Mouse (Mus musculus): ENCODE results near the gene Sema4b. TPM values are rescaled to one million over a fixed set of nuclear protein-coding genes. Genes with fewer than 3 reads are reported as not detected.

The Sema4b gene
- polyA plus RNA-seq, 1 experiment from 2014 or later, result 13.5 TPM

DNA sequence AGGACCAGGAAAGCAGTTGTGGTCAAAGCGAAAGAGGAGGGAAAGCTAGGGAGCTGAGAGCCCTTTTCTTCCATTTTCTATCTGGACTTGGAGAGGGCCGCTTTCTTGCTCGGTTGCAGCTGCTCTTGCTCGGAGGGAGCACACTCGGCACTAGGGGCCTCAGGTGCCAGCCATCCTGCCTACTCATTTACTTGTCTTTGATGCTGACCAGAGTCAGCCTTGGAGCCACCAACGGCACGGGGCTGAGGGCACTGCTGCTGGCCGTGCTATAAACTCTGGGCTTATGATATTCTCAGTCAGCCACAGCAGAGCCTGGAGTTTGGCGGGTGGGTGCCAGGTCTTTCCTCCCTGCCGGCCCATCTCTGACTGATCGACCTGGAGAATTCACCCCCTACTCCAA is 12.2 kb downstream of the Sema4b start:
- H3K4me1 ChIP-seq (ENCODE audit: insufficient read depth), result peaks cover 73% of the 10 kb centered on the region
- peak; percentile 49 for DNase-seq

DNA sequence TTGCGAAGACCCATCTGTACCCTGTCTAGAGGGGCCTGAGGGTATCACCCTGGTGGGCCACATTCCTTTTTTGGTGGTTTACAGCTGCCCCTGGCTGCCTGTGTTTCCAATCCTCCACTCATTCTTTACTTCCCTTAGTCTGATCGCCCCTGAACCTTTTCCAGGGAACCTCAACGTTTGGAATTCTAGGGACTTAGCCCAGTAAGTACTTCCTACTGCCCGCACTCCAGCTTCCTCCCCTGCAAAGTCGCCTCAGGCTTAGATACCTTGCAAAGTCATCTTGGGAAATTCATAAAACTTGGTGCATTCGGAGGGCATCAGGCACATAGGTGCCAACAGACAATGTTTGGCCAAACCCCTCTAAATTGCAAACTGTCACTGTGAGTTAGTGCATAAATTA is 12.6 kb downstream of the Sema4b start:
- 24% methylated on average over 6 of the region's 6 CpGs for WGBS (ENCODE audit: insufficient replicate concordance)
- ATAC-seq (no peak), DNase-seq (no peak)
- H3K36me3 ChIP-seq (replicated peaks; ENCODE audit: insufficient read depth, low read length), result peaks cover 16% of the 10 kb centered on the region
- H3K9me3 ChIP-seq (ENCODE audit: low read length), result no peaks in the 10 kb centered on the region
- H3K4me3 ChIP-seq (ENCODE audit: low read depth, low read length), result peak overlapping the region; percentile 87
- peak overlapping the region; percentile 90 for H3K4me2 ChIP-seq (ENCODE audit: low read depth, low read length)
- H3K4me1 ChIP-seq (ENCODE audit: insufficient read depth), result peaks cover 73% of the 10 kb centered on the region
- peak overlapping the region; percentile 93 for H3K27ac ChIP-seq (ENCODE audit: low read depth)
- H3K9ac ChIP-seq (replicated peaks), result peak overlapping the region; percentile 90
- no peaks in the 10 kb centered on the region for H3K27me3 ChIP-seq (ENCODE audit: insufficient read depth, low read length)
- TF ChIP-seq EP300 (IDR thresholded peaks at IDR 0.05; ENCODE audit: low read depth), result no peak
- no peak for TF ChIP-seq CTCF (IDR thresholded peaks at IDR 0.05; ENCODE audit: low read depth)

More for the DNA sequence above, 12.2 kb downstream of the Sema4b start:
- Histone ChIP-seq H3K27ac (ENCODE audit: low read depth) (peak overlapping the region; percentile 93), H3K27me3 (ENCODE audit: insufficient read depth, low read length) (no peaks in the 10 kb centered on the region), H3K9me3 (ENCODE audit: low read length) (no peaks in the 10 kb centered on the region), H3K36me3 (replicated peaks; ENCODE audit: insufficient read depth, low read length) (peaks cover 16% of the 10 kb centered on the region), H3K4me2 (ENCODE audit: low read depth, low read length) (peak overlapping the region; percentile 90), H3K4me3 (ENCODE audit: low read depth, low read length) (peak overlapping the region; percentile 87), H3K9ac (replicated peaks) (peak overlapping the region; percentile 90)
- TF ChIP-seq CTCF (IDR thresholded peaks at IDR 0.05; ENCODE audit: low read depth), result no peak
- no peak for TF ChIP-seq EP300 (IDR thresholded peaks at IDR 0.05; ENCODE audit: low read depth)
- under 1% methylated on average over 11 of the region's 11 CpGs for WGBS (ENCODE audit: insufficient replicate concordance)
- peak; percentile 19 for ATAC-seq

DNA sequence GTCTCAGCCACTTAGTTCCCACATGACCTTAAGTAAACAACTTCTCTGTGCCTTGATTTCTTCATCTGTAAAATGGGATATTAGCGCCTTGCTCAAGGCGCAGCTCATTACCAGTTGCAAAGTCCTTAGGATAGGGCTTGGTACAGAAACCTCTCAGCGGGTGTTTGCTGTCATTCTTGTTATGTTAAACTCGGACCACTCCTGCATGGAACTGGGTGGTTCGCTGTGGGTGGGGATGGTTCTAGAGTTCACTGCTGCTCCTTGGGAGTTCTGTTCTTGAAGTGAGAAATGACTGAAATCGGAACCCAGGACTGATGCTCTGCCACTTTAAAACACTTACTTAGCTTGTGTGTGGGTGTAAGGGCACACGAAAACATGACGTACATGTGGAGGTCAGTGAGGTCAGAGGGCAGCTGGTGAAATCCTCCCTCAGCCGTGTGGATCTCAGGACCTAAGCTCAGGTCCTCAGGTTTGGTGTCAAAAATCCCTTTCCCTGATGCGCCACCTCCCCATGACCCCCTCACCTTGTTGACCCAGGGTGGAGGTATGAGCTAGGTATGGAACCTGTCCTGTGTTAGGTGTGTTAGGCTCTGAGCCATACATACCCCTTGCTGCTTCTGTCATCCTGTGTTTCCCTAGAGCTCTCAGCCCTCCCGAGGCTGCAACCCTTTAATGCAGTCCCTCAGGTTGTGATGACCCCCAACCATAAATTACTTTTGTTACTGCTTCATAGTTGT is 13.4 kb downstream of the Sema4b start:
- WGBS (ENCODE audit: insufficient replicate concordance), result 59% methylated on average over 11 of the region's 11 CpGs
- ATAC-seq (no peak), DNase-seq (no peak)
- Histone ChIP-seq H3K9me3 (ENCODE audit: low read length) (no peaks in the 10 kb centered on the region), H3K4me1 (ENCODE audit: insufficient read depth) (peaks cover 77% of the 10 kb centered on the region), H3K36me3 (replicated peaks; ENCODE audit: insufficient read depth, low read length) (peaks cover 16% of the 10 kb centered on the region), H3K4me2 (ENCODE audit: low read depth, low read length) (peak overlapping the region; percentile 90), H3K27me3 (ENCODE audit: insufficient read depth, low read length) (no peaks in the 10 kb centered on the region), H3K27ac (ENCODE audit: low read depth) (peak overlapping the region; percentile 93; the same call in 1 of the 2 replicates), H3K9ac (replicated peaks) (peak overlapping the region; percentile 90), H3K4me3 (ENCODE audit: low read depth, low read length) (peak overlapping the region; percentile 87)
- no peak for TF ChIP-seq CTCF (IDR thresholded peaks at IDR 0.05; ENCODE audit: low read depth)
- TF ChIP-seq EP300 (IDR thresholded peaks at IDR 0.05; ENCODE audit: low read depth), result no peak

DNA sequence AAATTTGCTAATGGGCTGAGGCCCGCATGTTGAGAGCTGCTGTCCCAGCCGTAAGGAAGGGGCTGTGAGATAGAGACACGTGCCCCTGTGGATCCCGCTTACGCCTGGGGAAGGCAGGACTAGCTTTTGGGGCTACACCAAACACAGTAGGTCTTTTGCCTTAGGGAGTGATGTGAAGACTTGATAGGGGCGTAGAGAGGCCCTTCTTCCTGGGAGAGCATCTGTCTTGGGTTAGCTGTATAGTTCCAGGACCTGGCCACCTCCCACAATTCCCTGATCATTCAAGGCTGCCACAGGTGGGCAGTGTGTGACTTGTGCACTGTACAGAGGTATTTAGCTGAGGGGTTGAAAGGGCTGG is 13.9 kb downstream of the Sema4b start:
- H3K4me2 ChIP-seq (ENCODE audit: low read depth, low read length), result peak overlapping the region; percentile 90
- peaks cover 74% of the 10 kb centered on the region for H3K4me1 ChIP-seq (ENCODE audit: insufficient read depth)
- WGBS (ENCODE audit: insufficient replicate concordance), result 70% methylated on average over 6 of the region's 6 CpGs
- H3K4me3 ChIP-seq (ENCODE audit: low read depth, low read length), result peak overlapping the region; percentile 87
- no peak for TF ChIP-seq EP300 (IDR thresholded peaks at IDR 0.05; ENCODE audit: low read depth)
- peak; percentile 37; the same call in 1 of the 2 replicates for TF ChIP-seq CTCF (IDR thresholded peaks at IDR 0.05; ENCODE audit: low read depth)
- no peak for DNase-seq
- ATAC-seq, result no peak
- no peaks in the 10 kb centered on the region for H3K27me3 ChIP-seq (ENCODE audit: insufficient read depth, low read length)
- peaks cover 16% of the 10 kb centered on the region for H3K36me3 ChIP-seq (replicated peaks; ENCODE audit: insufficient read depth, low read length)
- no peaks in the 10 kb centered on the region for H3K9me3 ChIP-seq (ENCODE audit: low read length)
- H3K27ac ChIP-seq (ENCODE audit: low read depth), result 0 out of 2 replicates have a peak overlapping the region, but pooled peaks have one; percentile 9
- peak overlapping the region; percentile 90 for H3K9ac ChIP-seq (replicated peaks)

DNA sequence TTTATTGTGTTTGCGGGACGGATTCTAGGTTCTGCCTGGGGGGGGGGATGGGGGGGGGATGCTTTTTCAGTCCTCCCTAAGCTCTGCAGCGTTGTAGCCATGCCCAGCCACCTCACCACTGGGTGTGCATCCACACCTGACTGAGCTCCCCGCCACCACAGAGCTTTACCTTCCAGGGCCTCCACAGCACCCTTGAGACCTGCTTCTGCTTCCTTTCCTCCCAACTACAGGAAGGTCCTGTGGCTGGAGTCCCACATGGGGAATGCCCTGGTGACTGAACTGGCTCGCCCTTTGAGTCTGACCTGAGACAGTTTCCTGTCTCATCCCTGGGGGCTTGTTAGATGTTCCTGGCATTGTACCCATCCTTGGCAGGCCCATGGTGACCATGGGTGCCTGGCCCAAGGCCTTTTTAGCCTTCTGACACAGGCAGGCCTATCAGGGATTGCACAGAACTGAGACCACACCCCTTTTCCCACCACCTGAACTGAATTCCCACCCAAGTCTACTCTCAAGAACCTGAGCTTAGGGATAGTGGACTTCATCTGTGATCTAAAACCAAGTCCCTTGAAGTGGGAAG is 14.4 kb downstream of the Sema4b start:
- Histone ChIP-seq H3K9me3 (ENCODE audit: low read length) (no peaks in the 10 kb centered on the region), H3K9ac (replicated peaks) (0 out of 2 replicates have a peak overlapping the region, but pooled peaks have one; percentile 27), H3K27ac (ENCODE audit: low read depth) (peak overlapping the region; percentile 25; the same call in 1 of the 2 replicates), H3K4me1 (ENCODE audit: insufficient read depth) (peaks cover 75% of the 10 kb centered on the region), H3K4me3 (ENCODE audit: low read depth, low read length) (peak overlapping the region; percentile 87), H3K4me2 (ENCODE audit: low read depth, low read length) (peak overlapping the region; percentile 90), H3K36me3 (replicated peaks; ENCODE audit: insufficient read depth, low read length) (peaks cover 17% of the 10 kb centered on the region), H3K27me3 (ENCODE audit: insufficient read depth, low read length) (no peaks in the 10 kb centered on the region)
- TF ChIP-seq CTCF (IDR thresholded peaks at IDR 0.05; ENCODE audit: low read depth) (no peak), EP300 (IDR thresholded peaks at IDR 0.05; ENCODE audit: low read depth) (no peak)
- DNase-seq (no peak), ATAC-seq (no peak)
- WGBS (ENCODE audit: insufficient replicate concordance), result 66% methylated on average over 5 of the region's 5 CpGs

DNA sequence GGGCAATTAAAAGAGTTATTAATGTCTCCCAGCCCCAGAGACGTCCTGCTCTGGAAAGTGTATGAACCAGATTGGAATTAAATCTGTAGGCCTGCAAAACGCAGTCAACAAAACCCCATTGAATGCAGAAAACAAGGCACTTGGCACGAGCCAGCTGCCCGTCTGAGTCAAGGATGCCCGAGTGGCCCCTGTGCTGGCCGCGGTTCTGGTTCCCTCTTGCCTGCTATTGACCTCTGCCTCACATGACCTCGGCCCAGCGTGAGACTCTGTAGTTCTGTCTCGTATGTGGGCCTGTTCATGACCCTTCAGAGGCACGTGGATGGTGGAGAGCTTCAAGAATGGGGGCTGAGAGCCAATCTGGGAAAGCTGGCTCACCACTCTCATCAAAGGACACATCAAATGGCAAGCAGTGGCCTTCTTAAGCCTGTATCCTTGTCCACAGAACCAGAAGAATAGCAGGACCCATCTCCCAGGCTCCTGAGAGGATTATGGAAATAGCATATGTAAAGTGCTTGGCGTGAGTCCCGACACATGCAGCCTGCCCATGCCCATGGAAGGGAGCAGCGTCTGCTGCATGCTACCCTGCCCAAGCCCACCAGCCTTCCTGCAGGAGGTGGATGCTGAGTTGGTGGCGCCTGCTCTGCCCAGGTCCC is 15.4 kb downstream of the Sema4b start:
- Histone ChIP-seq H3K9me3 (ENCODE audit: low read length) (no peaks in the 10 kb centered on the region), H3K4me1 (ENCODE audit: insufficient read depth) (peaks cover 78% of the 10 kb centered on the region), H3K36me3 (replicated peaks; ENCODE audit: insufficient read depth, low read length) (peaks cover 20% of the 10 kb centered on the region), H3K4me3 (ENCODE audit: low read depth, low read length) (no peak overlapping the region), H3K27ac (ENCODE audit: low read depth) (0 out of 2 replicates have a peak overlapping the region, but pooled peaks have one; percentile 25), H3K27me3 (ENCODE audit: insufficient read depth, low read length) (no peaks in the 10 kb centered on the region), H3K4me2 (ENCODE audit: low read depth, low read length) (peak overlapping the region; percentile 90), H3K9ac (replicated peaks) (no peak overlapping the region)
- DNase-seq (no peak), ATAC-seq (no peak)
- 88% methylated on average over 15 of the region's 15 CpGs for WGBS (ENCODE audit: insufficient replicate concordance)
- TF ChIP-seq CTCF (IDR thresholded peaks at IDR 0.05; ENCODE audit: low read depth), result no peak

All from liver, postnatal 0 days (tissue).